ENCODE assay signal across 1 mouse cellular context in genomic region chr11:97045861-97046260, GRCm38 (mm10).
TF ChIP-seq lines count a peak whose summit lies in the region.

No protein-coding gene starts in this region.

TF ChIP-seq in CH12.LX, 34 proteins besides CTCF, POLR2A, EP300 and RAD21 (continued from another document):
- TF ChIP-seq E2F4 (IDR thresholded peaks at IDR 0.05; ENCODE audit: insufficient replicate concordance, low read depth, low read length), result no peak
- peak; percentile 84 for TF ChIP-seq ZNF384 (IDR thresholded peaks at IDR 0.05; ENCODE audit: low read depth, low read length)
- TF ChIP-seq SMC3 (IDR thresholded peaks at IDR 0.05; ENCODE audit: low read depth, low read length), result peak; percentile 48
- TF ChIP-seq MAX (IDR thresholded peaks at IDR 0.05; ENCODE audit: low read length), result peak; percentile 45; the same call in 1 of the 2 replicates
- no peak for TF ChIP-seq ZMIZ1 (IDR thresholded peaks at IDR 0.05; ENCODE audit: low read depth, low read length)
TF ChIP-seq in CH12.LX: peak in this region for 4.
